Mouse (Mus musculus) MN1 (cell line): Measurements from ENCODE around the gene Apoc2.

ENCODE experiments used
- DNase-seq: peaks from one replicate; pipeline ENCODE4 v3.0.0-alpha.2; 2016; ENCODE audit warnings: low spot score

Gene Apoc2

GRCm38 (mm10) chr7:19678901-19679300 is 1.2 kb upstream of the Apoc2 start:
- DNase-seq = no peak

GRCm38 (mm10) chr7:19676662-19677061 is 1.1 kb downstream of the Apoc2 start:
- DNase-seq = no peak

GRCm38 (mm10) chr7:19675824-19676223 is 1.9 kb downstream of the Apoc2 start:
- DNase-seq = no peak

- DNase-seq = no peak
These were observed 4.5 kb downstream of the Apoc2 start for GRCm38 (mm10) chr7:19673083-19673699.

- no peak for DNase-seq
These were observed 6.2 kb downstream of the Apoc2 start for GRCm38 (mm10) chr7:19671511-19671910.

- DNase-seq = peak; percentile 79
These were observed 8.6 kb downstream of the Apoc2 start for GRCm38 (mm10) chr7:19668947-19669721.

GRCm38 (mm10) chr7:19667434-19667833 is 10.3 kb downstream of the Apoc2 start:
- DNase-seq = no peak

- no peak for DNase-seq
These were observed 11.0 kb downstream of the Apoc2 start for GRCm38 (mm10) chr7:19666750-19667149.

GRCm38 (mm10) chr7:19664955-19665841 is 12.5 kb downstream of the Apoc2 start, which contains the start of gene Clptm1:
TSS of gene Clptm1 (minus strand) at chr7:19665033.
- peak; percentile 87 for DNase-seq

GRCm38 (mm10) chr7:19664455-19664954 is 13.2 kb downstream of the Apoc2 start:
- DNase-seq = peak; percentile 6

- DNase-seq = no peak
These were observed 13.8 kb downstream of the Apoc2 start for GRCm38 (mm10) chr7:19663940-19664339.

- DNase-seq = no peak
These were observed 25.1 kb downstream of the Apoc2 start for GRCm38 (mm10) chr7:19652614-19653013.

GRCm38 (mm10) chr7:19651063-19651786 is 26.5 kb downstream of the Apoc2 start:
- no peak for DNase-seq

GRCm38 (mm10) chr7:19641223-19641622 is 36.5 kb downstream of the Apoc2 start:
- DNase-seq = no peak

- no peak for DNase-seq
These were observed 42.5 kb downstream of the Apoc2 start for GRCm38 (mm10) chr7:19635074-19635827.

GRCm38 (mm10) chr7:19634591-19634990 is 43.1 kb downstream of the Apoc2 start:
- no peak for DNase-seq

GRCm38 (mm10) chr7:19633855-19634254 is 43.9 kb downstream of the Apoc2 start:
- DNase-seq = no peak

GRCm38 (mm10) chr7:19633197-19633596 is 44.5 kb downstream of the Apoc2 start:
- no peak for DNase-seq

- DNase-seq = no peak
These were observed 45.0 kb downstream of the Apoc2 start for GRCm38 (mm10) chr7:19632720-19633119.

GRCm38 (mm10) chr7:19632275-19632674 is 45.5 kb downstream of the Apoc2 start:
- DNase-seq = no peak

- DNase-seq = peak; percentile 71
These were observed 48.4 kb downstream of the Apoc2 start, which contains the start of gene Relb for GRCm38 (mm10) chr7:19629361-19629734. TSS of gene Relb (minus strand) at chr7:19629438.
